Mouse (Mus musculus): ENCODE measurements around the gene Myh1.

Gene Myh1

DNA sequence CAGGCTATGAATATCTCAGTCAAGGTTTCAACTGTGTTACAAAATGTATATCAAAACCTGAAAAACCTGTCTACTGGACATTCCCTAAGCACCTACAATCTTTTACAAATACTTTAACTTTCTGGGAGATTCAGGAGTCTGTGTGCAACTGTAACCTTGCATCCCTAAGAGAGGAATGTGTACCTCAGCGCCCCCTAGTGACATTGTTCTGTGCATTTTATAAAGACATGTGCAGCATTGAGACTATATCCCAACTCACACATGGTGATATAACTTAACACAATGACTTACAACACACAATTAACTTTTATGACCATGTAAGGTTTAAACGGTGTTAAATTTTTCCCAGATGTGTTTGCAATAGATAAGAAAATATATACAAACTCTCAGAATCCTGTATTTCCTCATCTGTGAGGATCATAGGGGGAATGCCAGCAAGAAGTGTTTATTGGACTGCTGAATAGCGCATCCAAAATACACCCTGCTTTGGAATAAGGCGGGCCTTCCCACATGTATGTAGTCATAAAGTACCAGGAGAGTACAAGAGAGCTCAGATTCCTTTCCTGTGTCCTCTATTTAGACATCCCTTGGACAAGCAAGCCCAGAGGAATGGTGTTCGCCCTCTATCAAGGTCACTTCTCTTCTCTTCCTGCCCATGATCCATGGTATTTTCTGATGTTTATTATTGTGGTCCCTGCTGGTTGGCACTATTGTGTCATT, 35.9 kb downstream of the Myh1 start:
- no peak for DNase-seq (ENCODE audit: low spot score in 2 of 2)

- DNase-seq (ENCODE audit: low spot score in 2 of 2) = no peak
Measured at GRCm38 (mm10) chr11:67236799-67237198, 36.9 kb downstream of the Myh1 start.

GRCm38 (mm10) chr11:67237481-67238079, 37.7 kb downstream of the Myh1 start, which contains the start of gene Myh4:
Myh4 (plus strand) TSS chr11:67238029.
- DNase-seq (ENCODE audit: low spot score in 2 of 2) = no peak

GRCm38 (mm10) chr11:67241051-67241450, 41.2 kb downstream of the Myh1 start:
- DNase-seq (ENCODE audit: low spot score in 2 of 2) = no peak

GRCm38 (mm10) chr11:67253691-67254090, 53.8 kb downstream of the Myh1 start:
- no peak for DNase-seq (ENCODE audit: low spot score in 2 of 2)

DNA sequence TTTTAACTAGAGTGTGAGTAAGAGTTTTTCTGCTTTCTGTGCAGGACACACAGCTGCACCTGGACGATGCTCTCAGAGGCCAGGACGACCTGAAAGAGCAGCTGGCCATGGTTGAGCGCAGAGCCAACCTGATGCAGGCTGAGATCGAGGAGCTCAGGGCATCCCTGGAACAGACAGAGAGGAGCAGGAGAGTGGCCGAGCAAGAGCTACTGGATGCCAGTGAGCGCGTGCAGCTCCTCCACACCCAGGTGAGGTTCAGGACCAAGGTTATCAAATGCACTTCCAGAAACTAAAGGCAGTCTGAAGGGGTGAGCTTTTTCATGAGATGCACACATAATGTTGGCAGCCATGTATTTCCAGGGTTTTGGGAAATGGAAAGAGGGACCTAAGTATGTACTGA, 57.2 kb downstream of the Myh1 start:
- DNase-seq (ENCODE audit: low spot score in 2 of 2) = no peak

DNA sequence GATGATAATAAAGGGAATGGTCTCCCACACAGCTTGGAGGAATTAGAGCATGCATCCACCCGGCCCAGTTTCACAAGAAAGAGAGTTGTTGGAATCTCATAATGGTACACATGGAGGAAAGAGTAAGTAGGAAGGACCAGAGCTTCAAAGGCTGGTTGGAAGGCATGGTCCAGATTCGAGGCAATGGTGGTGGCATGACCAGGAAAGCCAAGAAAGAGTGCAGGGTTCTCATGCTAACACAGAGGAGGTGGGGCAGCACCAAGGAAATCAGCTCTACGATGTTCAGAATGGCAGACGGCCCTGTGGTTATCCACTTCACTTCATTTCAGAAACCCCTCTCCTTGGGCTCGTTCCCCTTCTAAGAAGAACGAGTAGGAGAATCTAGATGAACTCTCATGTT, 61.1 kb downstream of the Myh1 start:
- DNase-seq (ENCODE audit: low spot score in 2 of 2) = no peak
